8 mouse cellular contexts compared by ENCODE assay signal in genomic region chr5:66337969-66338345, GRCm38 (mm10).
DNase-seq lines count a peak whose midpoint lies in the region; ATAC-seq and TF ChIP-seq lines count a peak whose summit lies in the region.

No protein-coding gene starts in this region.

- no peaks in the 10 kb centered on the region for H3K36me3 ChIP-seq in embryonic facial prominence, embryonic 10.5 days (replicated peaks)
- H3K36me3 ChIP-seq in heart, postnatal 0 days (replicated peaks; ENCODE audit: control insufficient read depth, insufficient read depth, low read length): no peaks in the 10 kb centered on the region
- H3K36me3 ChIP-seq in midbrain, embryonic 10.5 days: no peaks in the 10 kb centered on the region

- peak; percentile 88 for ATAC-seq in heart, postnatal 0 days (ENCODE audit: insufficient read depth, low read depth)
- ATAC-seq in erythroid progenitor cell, adult 5-6 weeks (replicated peaks; ENCODE audit: low FRiP score, poor library complexity, severe bottlenecking): no peak
- ATAC-seq in activated CD4-positive, CD25-positive, alpha-beta regulatory T cell, adult 4 months: no peak

- peak overlapping the region; percentile 75; the same call in 1 of the 2 replicates for H3K27ac ChIP-seq in embryonic facial prominence, embryonic 10.5 days (replicated peaks)
- H3K27ac ChIP-seq in heart, postnatal 0 days (ENCODE audit: low read depth): peak overlapping the region; percentile 75
- H3K27ac ChIP-seq in midbrain, embryonic 10.5 days (replicated peaks): peak overlapping the region; percentile 82

- H3K4me1 ChIP-seq in embryonic facial prominence, embryonic 10.5 days: peaks cover 38% of the 10 kb centered on the region
- H3K4me1 ChIP-seq in heart, postnatal 0 days (ENCODE audit: control insufficient read depth, insufficient read depth): peaks cover 15% of the 10 kb centered on the region
- H3K4me1 ChIP-seq in midbrain, embryonic 10.5 days: peaks cover 45% of the 10 kb centered on the region

- no peak for TF ChIP-seq CTCF in heart, postnatal 0 days (IDR thresholded peaks at IDR 0.05; ENCODE audit: low read depth)

- peak overlapping the region; percentile 50; the same call in 1 of the 2 replicates for H3K9ac ChIP-seq in heart, postnatal 0 days (replicated peaks; ENCODE audit: low read depth, low read length)

- 40% methylated on average over 6 of the region's 6 CpGs for WGBS in embryonic facial prominence, embryonic 10.5 days
- WGBS in heart, postnatal 0 days: 13% methylated on average over 6 of the region's 6 CpGs
- WGBS in midbrain, embryonic 10.5 days: 40% methylated on average over 6 of the region's 6 CpGs

- H3K27me3 ChIP-seq in embryonic facial prominence, embryonic 10.5 days (replicated peaks; ENCODE audit: low read depth, poor library complexity, severe bottlenecking): peaks cover 36% of the 10 kb centered on the region
- H3K27me3 ChIP-seq in heart, postnatal 0 days (ENCODE audit: control insufficient read depth, insufficient read depth, low read length): no peaks in the 10 kb centered on the region
- peaks cover 35% of the 10 kb centered on the region for H3K27me3 ChIP-seq in midbrain, embryonic 10.5 days (ENCODE audit: low read depth, poor library complexity, severe bottlenecking)

- H3K4me3 ChIP-seq in embryonic facial prominence, embryonic 10.5 days: peak overlapping the region; percentile 67
- peak overlapping the region; percentile 52 for H3K4me3 ChIP-seq in heart, postnatal 0 days (ENCODE audit: low read depth, low read length)
- H3K4me3 ChIP-seq in midbrain, embryonic 10.5 days: peak overlapping the region; percentile 66

- peak overlapping the region; percentile 71 for H3K4me2 ChIP-seq in heart, postnatal 0 days (ENCODE audit: low read depth, low read length)

- intact Hi-C loops in left cerebral cortex, postnatal 4 days (cut with DNase I): no loop called here

- no peaks in the 10 kb centered on the region for H3K9me3 ChIP-seq in embryonic facial prominence, embryonic 10.5 days
- no peaks in the 10 kb centered on the region for H3K9me3 ChIP-seq in heart, postnatal 0 days (replicated peaks; ENCODE audit: control insufficient read depth, low read length)
- no peaks in the 10 kb centered on the region for H3K9me3 ChIP-seq in midbrain, embryonic 10.5 days (replicated peaks)

- no peak for TF ChIP-seq EP300 in heart, postnatal 0 days (IDR thresholded peaks at IDR 0.05; ENCODE audit: low read depth)

- DNase-seq in left cerebral cortex, postnatal 4 days: peak; percentile 77
- no peak for DNase-seq in left cerebral cortex, adult 8-10 months (ENCODE audit: low spot score in 2 of 2)
- peak; percentile 18 for DNase-seq in embryonic facial prominence, embryonic 10.5 days (ENCODE audit: low spot score)
- peak; percentile 85 for DNase-seq in heart, postnatal 0 days (ENCODE audit: low spot score)
- peak; percentile 78 to 83 for DNase-seq in kidney, postnatal 36 days
- peak; percentile 16 for DNase-seq in midbrain, embryonic 10.5 days (ENCODE audit: low spot score)

Comparison
In these comparisons a context has a peak if more than half of its experiments do, and no peak if none do; other contexts are left out.
1. DNase-seq: peak in left cerebral cortex, postnatal 4 days (single experiment), embryonic facial prominence, embryonic 10.5 days (single experiment), heart, postnatal 0 days (single experiment), kidney, postnatal 36 days (2 of 2) and midbrain, embryonic 10.5 days (single experiment); none in left cerebral cortex, adult 8-10 months (0 of 2).
2. Peak in every context shown above with its lines, with median percentiles within 50 percentile points of each other: H3K27ac ChIP-seq and H3K4me3 ChIP-seq.